Mouse (Mus musculus): ENCODE measurements around the gene Eogt.

- TF ChIP-seq POLR2A (IDR thresholded peaks at IDR 0.05; ENCODE audit: low read depth, low read length), result no peak
- no peak for TF ChIP-seq CTCF (IDR thresholded peaks at IDR 0.05; ENCODE audit: borderline replicate concordance, insufficient read depth, low read length)
Measured at GRCm38 (mm10) chr6:97147755-97148382, 1.1 kb downstream of the Eogt start.
